In the genomic region with DNA sequence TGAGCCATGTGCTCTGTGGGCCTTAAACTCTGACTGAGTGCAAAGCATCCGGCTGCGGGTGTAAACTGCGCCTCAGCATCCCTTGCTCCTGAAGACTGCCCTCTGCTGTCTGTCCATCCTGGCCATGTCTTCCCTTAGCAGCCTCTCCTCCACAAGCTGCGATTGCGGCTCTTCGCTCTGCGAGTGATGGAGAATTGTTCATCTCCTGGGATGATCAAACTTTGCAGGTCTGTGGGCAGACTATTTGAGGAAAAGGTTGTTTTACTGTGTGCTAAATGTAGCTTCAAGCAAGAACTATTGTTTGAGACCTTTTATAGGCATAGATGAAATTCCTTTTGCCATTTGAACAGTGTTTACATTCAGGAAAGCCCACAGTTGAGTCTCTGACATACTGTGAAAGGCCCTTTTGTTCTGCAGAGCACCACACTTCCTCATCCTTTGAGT, we compare ENCODE assay signal across 8 mouse cellular contexts.
A peak's percentile ranks its signal among the peaks of the same experiment; 100 is the strongest.
DNase-seq lines count a peak whose midpoint lies in the region; ATAC-seq lines count a peak whose summit lies in the region.

No protein-coding gene starts in this region.

- H3K36me3 ChIP-seq in intestine, embryonic 15.5 days, result no peaks in the 10 kb centered on the region
- H3K36me3 ChIP-seq in midbrain, embryonic 14.5 days (ENCODE audit: control insufficient read depth, insufficient read depth, low read length), result no peaks in the 10 kb centered on the region

- no peaks in the 10 kb centered on the region for H3K9me3 ChIP-seq in intestine, embryonic 15.5 days
- no peaks in the 10 kb centered on the region for H3K9me3 ChIP-seq in midbrain, embryonic 14.5 days (ENCODE audit: control insufficient read depth, low read length)

- H3K27me3 ChIP-seq in intestine, embryonic 15.5 days (replicated peaks), result no peaks in the 10 kb centered on the region
- no peaks in the 10 kb centered on the region for H3K27me3 ChIP-seq in midbrain, embryonic 14.5 days (ENCODE audit: control insufficient read depth, insufficient read depth, low read length)

- no peak overlapping the region for H3K9ac ChIP-seq in intestine, embryonic 15.5 days
- no peak overlapping the region for H3K9ac ChIP-seq in midbrain, embryonic 14.5 days (replicated peaks; ENCODE audit: low read length)

- peak; percentile 32 for DNase-seq in layer of hippocampus, adult 11-12 months (ENCODE audit: low spot score)
- no peak for DNase-seq in layer of hippocampus, adult 9-11 months
- peak; percentile 70 for DNase-seq in embryo, embryonic 11 days
- DNase-seq in midbrain, embryonic 14.5 days, result peak; percentile 66
- DNase-seq in layer of hippocampus, postnatal 25 days (ENCODE audit: extremely low spot score in 1 of 2, low spot score in 1 of 2), result no peak
- DNase-seq in layer of hippocampus, adult 8-10 months (ENCODE audit: low spot score in 2 of 2), result no peak

- peak; percentile 77 for ATAC-seq in intestine, embryonic 15.5 days
- no peak; the same call in 1 of the 2 replicates for ATAC-seq in midbrain, embryonic 14.5 days (ENCODE audit: low FRiP score, low TSS enrichment)
- no peak for ATAC-seq in inflammation-experienced regulatory T-cells, adult 6 months

- H3K4me1 ChIP-seq in intestine, embryonic 15.5 days (replicated peaks), result peaks cover 6% of the 10 kb centered on the region; the same call in 1 of the 2 replicates
- H3K4me1 ChIP-seq in midbrain, embryonic 14.5 days (ENCODE audit: control insufficient read depth, insufficient read depth, low read length), result 0 out of 2 replicates have a peak, but pooled peaks cover 1% of the 10 kb centered on the region

- peak overlapping the region; percentile 4; the same call in 1 of the 2 replicates for H3K4me2 ChIP-seq in intestine, embryonic 15.5 days (replicated peaks)
- no peak overlapping the region for H3K4me2 ChIP-seq in midbrain, embryonic 14.5 days (ENCODE audit: low read length)

- H3K27ac ChIP-seq in intestine, embryonic 15.5 days, result peak overlapping the region; percentile 46
- no peak overlapping the region for H3K27ac ChIP-seq in midbrain, embryonic 14.5 days (replicated peaks; ENCODE audit: low read depth, low read length)

- 18% methylated on average over 7 of the region's 7 CpGs for WGBS in intestine, embryonic 15.5 days
- 13% methylated on average over 7 of the region's 7 CpGs for WGBS in midbrain, embryonic 14.5 days

- H3K4me3 ChIP-seq in intestine, embryonic 15.5 days (replicated peaks), result no peak overlapping the region
- H3K4me3 ChIP-seq in midbrain, embryonic 14.5 days (replicated peaks; ENCODE audit: low read depth, low read length), result no peak overlapping the region

Comparison
In these comparisons a context has a peak if more than half of its experiments do, and no peak if none do; other contexts are left out.
1. DNase-seq: peak in layer of hippocampus, adult 11-12 months (single experiment), embryo, embryonic 11 days (single experiment) and midbrain, embryonic 14.5 days (single experiment); none in layer of hippocampus, adult 9-11 months (single experiment), layer of hippocampus, postnatal 25 days (0 of 2) and layer of hippocampus, adult 8-10 months (0 of 2).